In the genomic region with DNA sequence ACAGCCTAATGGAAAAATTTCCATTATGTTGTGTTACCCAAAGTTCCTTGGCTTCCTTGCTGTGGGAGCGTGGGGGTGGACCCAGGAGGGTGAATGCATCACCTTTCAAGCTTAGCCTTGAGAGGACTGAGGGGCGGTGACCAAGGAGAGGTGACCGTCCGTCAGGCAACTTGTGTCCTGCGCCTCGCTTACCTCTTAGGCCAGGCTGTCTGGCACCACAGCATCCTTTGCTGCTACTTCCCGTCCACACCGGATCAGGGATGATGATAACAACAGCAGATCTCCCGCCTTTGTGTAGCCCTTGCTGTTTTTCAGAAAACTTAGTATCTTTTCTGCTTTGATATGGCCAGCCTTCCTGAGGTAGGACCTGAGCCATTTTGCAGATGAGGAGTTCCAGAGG, we compare ENCODE assay signal across 24 mouse cellular contexts.
"Had no signal": no experiment of that assay in that cellular context is flagged by ENCODE, and none has a peak within 500 bp of the region (broad histone marks: within the 10 kb centered on the region; RNA-seq: fewer than 3 reads in every experiment).

No protein-coding gene starts in this region.

- H3K27ac ChIP-seq: heart, embryonic 13.5 days; heart, embryonic 15.5 days; hindbrain, embryonic 13.5 days; hindbrain, embryonic 15.5 days; hindbrain, postnatal 0 days; kidney, embryonic 15.5 days; kidney, postnatal 0 days; limb, embryonic 13.5 days; limb, embryonic 15.5 days; liver, embryonic 12.5 days; liver, embryonic 14.5 days had no signal

- H3K9ac ChIP-seq: heart, embryonic 13.5 days; heart, embryonic 15.5 days; hindbrain, embryonic 13.5 days; hindbrain, embryonic 15.5 days; kidney, embryonic 15.5 days; limb, embryonic 13.5 days; limb, embryonic 15.5 days; liver, embryonic 12.5 days; liver, embryonic 14.5 days had no signal

- DNase-seq: gastrocnemius, postnatal 14 days; gastrocnemius, postnatal 36 days; heart, adult 18-20 months; kidney, adult 11 months; kidney, adult 2 months; kidney, adult 9 months; kidney, postnatal 14 days; kidney, postnatal 36 days; layer of hippocampus, adult 9-11 months; layer of hippocampus, postnatal 36 days; left cerebral cortex, postnatal 4 days had no signal

- H3K27me3 ChIP-seq: heart, embryonic 13.5 days; heart, embryonic 15.5 days; hindbrain, embryonic 13.5 days; hindbrain, embryonic 15.5 days; kidney, embryonic 15.5 days; limb, embryonic 13.5 days; limb, embryonic 15.5 days; liver, embryonic 12.5 days had no signal

- H3K4me3 ChIP-seq: heart, embryonic 13.5 days; heart, embryonic 15.5 days; hindbrain, embryonic 13.5 days; hindbrain, embryonic 15.5 days; kidney, embryonic 15.5 days; limb, embryonic 13.5 days; limb, embryonic 15.5 days; liver, embryonic 12.5 days had no signal

- H3K4me2 ChIP-seq: heart, embryonic 11.5 days; heart, embryonic 13.5 days; heart, embryonic 15.5 days; hindbrain, embryonic 13.5 days; hindbrain, embryonic 15.5 days; kidney, embryonic 15.5 days; limb, embryonic 13.5 days; limb, embryonic 15.5 days; liver, embryonic 12.5 days had no signal

- ATAC-seq: hindbrain, postnatal 0 days; intestine, embryonic 16.5 days; liver, embryonic 12.5 days had no signal

- H3K9me3 ChIP-seq: heart, embryonic 13.5 days; heart, embryonic 15.5 days; hindbrain, embryonic 13.5 days; hindbrain, embryonic 15.5 days; kidney, embryonic 15.5 days; limb, embryonic 13.5 days; limb, embryonic 15.5 days; liver, embryonic 12.5 days had no signal
